Mouse (Mus musculus): ENCODE data around the gene Styxl1.

GRCm38 (mm10) chr5:135705383-135705782 is 72.8 kb downstream of the Styxl1 start:
- no peak for TF ChIP-seq POLR2A (IDR thresholded peaks at IDR 0.05; ENCODE audit: control insufficient read depth, extremely low read depth, insufficient read depth, low read length, poor library complexity)
- TF ChIP-seq CTCF (IDR thresholded peaks at IDR 0.05; ENCODE audit: borderline replicate concordance, control insufficient read depth, extremely low read depth, insufficient read depth, low read length, poor library complexity): no peak

Data from thymus, adult 2 months (tissue).